Mouse (Mus musculus) frontal cortex, adult 2 months (tissue): ENCODE measurements around the gene Tmem88. TPM values are rescaled to one million over a fixed set of nuclear protein-coding genes. Genes with fewer than 3 reads are reported as not detected.
"Not testable (repeated sequence)": the region's sequence is repeated elsewhere in the genome, so short reads cannot be mapped to it uniquely, and the experiment has no call there.

Experiments
- DNase-seq, 2 experiments: peaks; one replicate each; pipeline ENCODE4 v3.0.0; 2022; ENCODE audit warnings: low spot score in 1 of 2; ENCODE audit errors: extremely low spot score in 1 of 2
- polyA plus RNA-seq: library from polyadenylated mRNA; depleted of rRNA; stranded (reverse); fragments of >200 nt; gene quantifications from 2 replicates; pipeline ENCODE4 v1.2.3, GENCODE M21; 2012

Tmem88 gene
- polyA plus RNA-seq, 1 experiment = 4.1 TPM

- DNase-seq = no peak
Measured at GRCm38 (mm10) chr11:69405397-69406200, 7.6 kb upstream of the Tmem88 start.

GRCm38 (mm10) chr11:69404595-69405396, 6.8 kb upstream of the Tmem88 start:
- DNase-seq = no peak

GRCm38 (mm10) chr11:69403691-69404594, 5.9 kb upstream of the Tmem88 start:
- no peak for DNase-seq

- no peak for DNase-seq
Measured at GRCm38 (mm10) chr11:69401987-69402386, 4.0 kb upstream of the Tmem88 start.

- peak in 1 of 2 experiments; percentile 96 for DNase-seq
Measured at GRCm38 (mm10) chr11:69401210-69401637, 3.2 kb upstream of the Tmem88 start.

GRCm38 (mm10) chr11:69400083-69400850, 2.2 kb upstream of the Tmem88 start:
- no peak for DNase-seq

- DNase-seq = no peak
Measured at GRCm38 (mm10) chr11:69399201-69400082, 1.4 kb upstream of the Tmem88 start.

GRCm38 (mm10) chr11:69398486-69399200, 609 bp upstream of the Tmem88 start:
- DNase-seq = no peak

- peak in 1 of 2 experiments; percentile 30 for DNase-seq
Measured at GRCm38 (mm10) chr11:69397581-69398057, 415 bp downstream of the Tmem88 start.

GRCm38 (mm10) chr11:69396772-69397171, 1.3 kb downstream of the Tmem88 start:
- peak in 1 of 2 experiments; percentile 36 for DNase-seq

GRCm38 (mm10) chr11:69395634-69396373, 2.2 kb downstream of the Tmem88 start:
- DNase-seq = peak; percentile 97 to 98

- peak; percentile 86 to 94 for DNase-seq
Measured at GRCm38 (mm10) chr11:69395235-69395633, 2.8 kb downstream of the Tmem88 start, which contains the start of the genes Naa38 and Cyb5d1. Naa38 (plus strand) TSS chr11:69395487. Cyb5d1 (minus strand) TSS chr11:69395631.

- not testable (repeated sequence) for DNase-seq
Measured at GRCm38 (mm10) chr11:69394591-69395167, 3.4 kb downstream of the Tmem88 start.

GRCm38 (mm10) chr11:69390400-69391034, 7.5 kb downstream of the Tmem88 start:
- peak in 1 of 2 experiments; percentile 93 for DNase-seq

- peak in 1 of 2 experiments; percentile 65 for DNase-seq
Measured at GRCm38 (mm10) chr11:69389531-69390399, 8.3 kb downstream of the Tmem88 start.
